Mouse (Mus musculus) forebrain, embryonic 14.5 days (tissue): ENCODE measurements at regions not wholly inside any gene's neighbourhood (a gene's known extent, or its start where the extent isn't known, plus 50 kb on each side); places are given as distances from the start of the nearest gene placed in this dataset.

Experiments
- ATAC-seq: fragments of 200-750 bp; cut with Nextera tagmentation; 2 replicates; pipeline ENCODE4 v1.8.0; 2017; ENCODE audit warnings: mild to moderate bottlenecking, moderate library complexity
- DNase-seq: peaks from one replicate; pipeline ENCODE4 v3.0.0-alpha.2; 2015; ENCODE audit warnings: low spot score
- H3K27ac ChIP-seq: fragments of 300-500 bp; sonication (generic); 2 replicates; pipeline ENCODE4 v1.5.1; 2014; ENCODE audit warnings: low read depth, mild to moderate bottlenecking, control low read depth, low read length, moderate library complexity
- H3K27me3 ChIP-seq: fragments of 300-500 bp; sonication (generic); replicated peaks from 2 replicates; pipeline ENCODE4 v1.6.1; 2014; ENCODE audit warnings: low read length, control low read depth, mixed read lengths; ENCODE audit not compliant: control insufficient read depth, insufficient read depth
- H3K36me3 ChIP-seq: fragments of 300-500 bp; sonication (generic); 2 replicates; pipeline ENCODE4 v1.6.1; 2014; ENCODE audit warnings: low read length, control low read depth; ENCODE audit not compliant: control insufficient read depth, insufficient read depth
- H3K4me1 ChIP-seq: fragments of 300-500 bp; sonication (generic); 2 replicates; pipeline ENCODE4 v1.6.1; 2014; ENCODE audit warnings: antibody characterized with exemption, low read length, control low read depth; ENCODE audit not compliant: control insufficient read depth, insufficient read depth
- H3K4me2 ChIP-seq: fragments of 300-500 bp; sonication (generic); 2 replicates; pipeline ENCODE4 v1.6.1; 2014; ENCODE audit warnings: mild to moderate bottlenecking, control low read depth, low read length
- H3K4me3 ChIP-seq: fragments of 300-500 bp; sonication (generic); 2 replicates; pipeline ENCODE4 v1.5.1; 2014; ENCODE audit warnings: low read depth, low read length, control low read depth
- H3K9ac ChIP-seq: fragments of 300-500 bp; sonication (generic); 2 replicates; pipeline ENCODE4 v1.6.1; 2014; ENCODE audit warnings: mild to moderate bottlenecking, low read length, control low read depth, moderate library complexity
- H3K9me3 ChIP-seq: fragments of 300-500 bp; sonication (generic); replicated peaks from 2 replicates; pipeline ENCODE4 v1.6.1; 2016; ENCODE audit warnings: low read length, control low read depth, mixed read lengths; ENCODE audit not compliant: control insufficient read depth
- WGBS: fragments of 180-500 bp; shearing (Covaris S2); extraction: QIAGEN DNeasy Blood & Tissue Kit; methylation state at CpG from one replicate; pipeline ENCODE4 v1.1.7; 2014; 5-methylcytosine and 5-hydroxymethylcytosine counted together

DNA sequence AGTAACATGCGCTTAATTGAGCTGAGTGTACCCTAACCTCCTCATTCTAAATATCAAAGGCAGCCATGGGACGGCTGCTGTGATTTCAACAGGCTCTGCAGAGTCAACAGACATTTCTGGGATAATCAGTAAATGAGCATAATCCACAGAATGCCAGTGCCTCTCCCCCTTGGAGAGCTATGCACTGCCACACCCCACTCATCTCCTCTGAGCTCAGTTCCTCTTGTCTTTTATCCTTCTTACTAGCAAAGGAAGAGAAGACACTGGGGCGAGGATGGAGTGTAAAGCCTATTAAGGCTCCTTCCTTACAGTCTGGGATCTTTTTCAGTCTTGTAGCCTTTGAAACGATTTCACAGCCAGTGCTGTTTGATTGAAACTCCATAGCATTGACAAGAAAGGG lies 90.9 kb downstream of the Kctd12 start:
- no peak overlapping the region for H3K9ac ChIP-seq
- DNase-seq: no peak
- 29% methylated on average over 4 of the region's 4 CpGs for WGBS
- no peaks in the 10 kb centered on the region for H3K9me3 ChIP-seq
- no peaks in the 10 kb centered on the region for H3K4me1 ChIP-seq
- H3K27ac ChIP-seq: no peak overlapping the region
- H3K36me3 ChIP-seq: no peaks in the 10 kb centered on the region
- H3K27me3 ChIP-seq: no peaks in the 10 kb centered on the region
- H3K4me2 ChIP-seq: no peak overlapping the region
- no peak overlapping the region for H3K4me3 ChIP-seq
- no peak for ATAC-seq

GRCm38 (mm10) chr14:102885240-102885598 lies 97.2 kb downstream of the Kctd12 start:
- no peaks in the 10 kb centered on the region for H3K9me3 ChIP-seq
- WGBS: 93% methylated on average over 2 of the region's 2 CpGs
- DNase-seq: no peak
- H3K9ac ChIP-seq: no peak overlapping the region
- H3K36me3 ChIP-seq: no peaks in the 10 kb centered on the region
- no peaks in the 10 kb centered on the region; the same call in 1 of the 2 replicates for H3K4me1 ChIP-seq
- no peak for ATAC-seq
- H3K27me3 ChIP-seq: no peaks in the 10 kb centered on the region
- no peak overlapping the region for H3K27ac ChIP-seq
- no peak overlapping the region for H3K4me2 ChIP-seq
- no peak overlapping the region for H3K4me3 ChIP-seq

GRCm38 (mm10) chr14:102884539-102885239 lies 97.7 kb downstream of the Kctd12 start:
- no peaks in the 10 kb centered on the region for H3K9me3 ChIP-seq
- 91% methylated on average over 10 of the region's 10 CpGs for WGBS
- no peaks in the 10 kb centered on the region; the same call in 1 of the 2 replicates for H3K4me1 ChIP-seq
- H3K4me3 ChIP-seq: no peak overlapping the region
- ATAC-seq (no peak), DNase-seq (no peak)
- no peaks in the 10 kb centered on the region for H3K36me3 ChIP-seq
- no peak overlapping the region for H3K27ac ChIP-seq
- H3K9ac ChIP-seq: no peak overlapping the region
- H3K4me2 ChIP-seq: no peak overlapping the region
- no peaks in the 10 kb centered on the region for H3K27me3 ChIP-seq

DNA sequence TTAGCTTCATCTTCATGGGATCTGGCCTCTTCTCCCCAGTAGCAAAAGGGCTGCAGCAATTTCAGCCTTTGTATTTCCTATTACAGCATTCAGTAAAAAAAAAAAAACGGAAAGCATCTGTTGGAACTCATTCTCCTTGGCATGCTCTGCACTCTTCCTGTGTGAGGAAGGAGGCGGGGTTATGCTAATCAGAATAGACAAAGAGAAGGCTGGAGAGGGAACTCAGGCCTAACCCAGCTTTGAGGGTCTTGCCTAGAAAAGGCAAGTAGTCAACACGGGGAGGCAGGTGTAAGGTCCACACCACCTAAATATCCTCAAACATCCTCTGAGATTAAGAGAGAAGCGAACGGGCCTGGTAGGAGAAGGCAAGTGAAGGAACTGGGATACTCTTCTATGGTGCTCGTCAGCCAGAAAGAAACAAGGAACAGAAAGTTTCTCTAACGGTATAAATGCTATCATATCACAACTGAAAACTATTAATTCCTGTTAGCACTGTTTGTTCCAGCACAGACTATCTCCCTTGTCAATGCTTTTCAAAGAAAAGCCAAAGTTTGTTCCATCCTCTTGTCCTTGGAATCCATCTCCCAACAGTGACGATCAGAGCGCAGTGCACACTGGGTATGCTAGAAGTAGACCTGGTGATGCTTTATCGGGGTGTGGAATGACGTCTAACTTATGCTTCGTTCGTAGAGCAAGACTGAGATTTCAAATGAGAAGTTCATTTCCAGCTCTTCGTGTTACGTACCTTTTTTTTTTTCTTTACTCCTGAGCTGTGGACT lies 98.9 kb downstream of the Kctd12 start:
- H3K27ac ChIP-seq: no peak overlapping the region; the same call in 1 of the 2 replicates
- H3K4me3 ChIP-seq: no peak overlapping the region
- H3K9me3 ChIP-seq: no peaks in the 10 kb centered on the region
- H3K9ac ChIP-seq: no peak overlapping the region
- DNase-seq (peak; percentile 86), ATAC-seq (peak; percentile 95)
- H3K27me3 ChIP-seq: no peaks in the 10 kb centered on the region
- H3K36me3 ChIP-seq: no peaks in the 10 kb centered on the region
- H3K4me1 ChIP-seq: no peaks in the 10 kb centered on the region; the same call in 1 of the 2 replicates
- no peak overlapping the region for H3K4me2 ChIP-seq
- WGBS: 78% methylated on average over 15 of the region's 15 CpGs

- WGBS: 96% methylated on average over 3 of the region's 3 CpGs
- H3K9ac ChIP-seq: no peak overlapping the region
- no peaks in the 10 kb centered on the region for H3K9me3 ChIP-seq
- DNase-seq (no peak), ATAC-seq (no peak)
- H3K4me2 ChIP-seq: no peak overlapping the region
- H3K27ac ChIP-seq: no peak overlapping the region
- no peak overlapping the region for H3K4me3 ChIP-seq
- no peaks in the 10 kb centered on the region for H3K27me3 ChIP-seq
- no peaks in the 10 kb centered on the region; the same call in 1 of the 2 replicates for H3K4me1 ChIP-seq
- H3K36me3 ChIP-seq: no peaks in the 10 kb centered on the region
Measured at GRCm38 (mm10) chr14:102882281-102882680, 100.2 kb downstream of the Kctd12 start.

- Histone ChIP-seq H3K9ac (no peak overlapping the region), H3K27ac (no peak overlapping the region), H3K4me2 (no peak overlapping the region), H3K4me1 (no peaks in the 10 kb centered on the region; the same call in 1 of the 2 replicates), H3K4me3 (no peak overlapping the region), H3K27me3 (no peaks in the 10 kb centered on the region), H3K36me3 (no peaks in the 10 kb centered on the region), H3K9me3 (no peaks in the 10 kb centered on the region)
- ATAC-seq (no peak), DNase-seq (no peak)
- WGBS: 88% methylated on average over 1 of the region's 1 CpGs
Measured at GRCm38 (mm10) chr14:102880658-102881083, 101.8 kb downstream of the Kctd12 start.

- no peak for ATAC-seq
- WGBS: 84% methylated on average over 6 of the region's 6 CpGs
- H3K27me3 ChIP-seq: no peaks in the 10 kb centered on the region
Measured at GRCm38 (mm10) chr14:102878572-102878971, 103.9 kb downstream of the Kctd12 start.

GRCm38 (mm10) chr14:102868160-102868559 lies 114.3 kb downstream of the Kctd12 start:
- Histone ChIP-seq H3K36me3 (no peaks in the 10 kb centered on the region), H3K4me1 (no peaks in the 10 kb centered on the region), H3K27ac (no peak overlapping the region), H3K9me3 (no peaks in the 10 kb centered on the region), H3K4me2 (no peak overlapping the region), H3K9ac (no peak overlapping the region), H3K4me3 (no peak overlapping the region), H3K27me3 (no peaks in the 10 kb centered on the region)
- DNase-seq: no peak
- WGBS: 81% methylated on average over 1 of the region's 1 CpGs
- ATAC-seq: no peak

More at GRCm38 (mm10) chr14:102878572-102878971, 103.9 kb downstream of the Kctd12 start:
- no peak overlapping the region for H3K9ac ChIP-seq
- no peak overlapping the region for H3K4me3 ChIP-seq
- H3K27ac ChIP-seq: no peak overlapping the region
- no peaks in the 10 kb centered on the region; the same call in 1 of the 2 replicates for H3K4me1 ChIP-seq
- no peak for DNase-seq
- H3K4me2 ChIP-seq: no peak overlapping the region
- no peaks in the 10 kb centered on the region for H3K9me3 ChIP-seq
- H3K36me3 ChIP-seq: no peaks in the 10 kb centered on the region

DNA sequence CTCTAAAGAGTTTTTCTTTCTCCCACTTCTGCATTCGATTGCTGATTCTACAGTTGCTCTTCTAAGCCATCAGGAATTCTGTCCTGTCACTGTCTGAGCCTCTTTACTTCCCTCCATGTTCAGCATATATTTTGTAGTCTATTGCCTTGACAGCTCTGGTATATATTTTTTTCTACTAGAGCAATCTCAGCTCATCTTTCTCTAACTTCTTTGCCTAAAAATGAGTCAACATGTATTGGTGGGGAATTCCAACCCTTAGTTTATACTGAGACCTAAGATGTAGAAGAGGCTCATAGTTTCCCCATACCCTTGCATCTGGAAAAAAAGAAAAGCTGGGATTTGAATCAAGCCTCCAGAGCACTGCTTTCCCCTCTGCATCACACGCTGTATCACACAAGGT lies 114.7 kb downstream of the Kctd12 start:
- Histone ChIP-seq H3K27ac (no peak overlapping the region), H3K4me2 (no peak overlapping the region), H3K36me3 (no peaks in the 10 kb centered on the region), H3K4me3 (no peak overlapping the region), H3K4me1 (no peaks in the 10 kb centered on the region), H3K9ac (no peak overlapping the region), H3K27me3 (no peaks in the 10 kb centered on the region), H3K9me3 (no peaks in the 10 kb centered on the region)
- no peak for DNase-seq
- ATAC-seq: no peak
- WGBS: 84% methylated on average over 2 of the region's 2 CpGs
